Mouse (Mus musculus) hindbrain, embryonic 16.5 days (tissue): ENCODE measurements around the gene Fkbp4. TPM values are rescaled to one million over a fixed set of nuclear protein-coding genes. Genes with fewer than 3 reads are reported as not detected.

ENCODE experiments used
- ATAC-seq: fragments of 200-750 bp; cut with Nextera tagmentation; 2 replicates; pipeline ENCODE4 v1.8.0; 2017; ENCODE audit warnings: moderate TSS enrichment, moderate library complexity
- H3K27ac ChIP-seq: fragments of 300-500 bp; sonication (generic); 2 replicates; pipeline ENCODE4 v1.5.1; 2014; ENCODE audit warnings: low read depth, mild to moderate bottlenecking, control low read depth, low read length, moderate library complexity
- H3K27me3 ChIP-seq: fragments of 300-500 bp; sonication (generic); replicated peaks from 2 replicates; pipeline ENCODE4 v1.6.1; 2014; ENCODE audit warnings: low read length; ENCODE audit not compliant: control insufficient read depth, insufficient read depth
- H3K36me3 ChIP-seq: fragments of 300-500 bp; sonication (generic); 2 replicates; pipeline ENCODE4 v1.6.1; 2014; ENCODE audit warnings: mild to moderate bottlenecking, low read length, moderate library complexity, mixed read lengths; ENCODE audit not compliant: control insufficient read depth, insufficient read depth
- H3K4me1 ChIP-seq: fragments of 300-500 bp; sonication (generic); 2 replicates; pipeline ENCODE4 v1.6.1; 2014; ENCODE audit warnings: low read depth, low read length; ENCODE audit not compliant: control insufficient read depth, insufficient read depth
- H3K4me2 ChIP-seq: fragments of 300-500 bp; sonication (generic); 2 replicates; pipeline ENCODE4 v1.6.1; 2014; ENCODE audit warnings: mild to moderate bottlenecking, low read length, control low read depth, moderate library complexity
- H3K4me3 ChIP-seq: fragments of 300-500 bp; sonication (generic); 2 replicates; pipeline ENCODE4 v1.5.1; 2014; ENCODE audit warnings: mild to moderate bottlenecking, low read length, control low read depth, moderate library complexity
- H3K9ac ChIP-seq: fragments of 300-500 bp; sonication (generic); 2 replicates; pipeline ENCODE4 v1.6.1; 2014; ENCODE audit warnings: low read depth, mild to moderate bottlenecking, control low read depth, low read length, moderate library complexity
- H3K9me3 ChIP-seq: fragments of 300-500 bp; sonication (generic); 2 replicates; pipeline ENCODE4 v1.6.1; 2014; ENCODE audit warnings: mild to moderate bottlenecking, low read length, moderate library complexity; ENCODE audit not compliant: control insufficient read depth
- WGBS: fragments of 180-500 bp; shearing (Covaris S2); extraction: QIAGEN DNeasy Blood & Tissue Kit; methylation state at CpG from one replicate; pipeline ENCODE4 v1.1.7; 2014; 5-methylcytosine and 5-hydroxymethylcytosine counted together
- polyA plus RNA-seq: library from polyadenylated mRNA; unstranded; fragments of >200 nt; fragmentation: Nextera tagmentation; extraction: Ambion mirVana; gene quantifications from 2 replicates; pipeline ENCODE4 v1.2.1, GENCODE M21; 2015

Gene Fkbp4
- polyA plus RNA-seq, 1 experiment from 2014 or later: 341 TPM

DNA sequence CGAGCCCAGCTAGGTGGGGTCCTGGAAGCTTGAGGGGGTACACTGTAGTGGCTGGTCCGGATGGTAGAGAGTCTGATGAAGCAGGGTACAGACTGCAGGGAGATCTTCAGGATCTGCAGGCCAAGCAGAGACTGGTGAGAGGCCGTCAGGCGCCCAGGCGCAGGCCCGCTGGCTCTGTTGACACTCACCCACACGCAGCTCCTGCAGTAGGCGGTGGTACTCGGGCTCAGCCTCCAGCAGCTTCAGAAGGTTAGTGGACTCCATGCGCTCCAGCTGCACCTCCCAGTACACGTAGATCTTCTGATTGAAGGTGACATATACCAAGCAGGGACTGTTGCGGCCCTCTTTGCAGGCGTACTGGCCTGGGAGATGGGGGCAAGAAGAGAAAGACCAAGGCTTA is 28.2 kb downstream of the Fkbp4 start:
- Histone ChIP-seq H3K4me3 (no peak overlapping the region), H3K9me3 (no peaks in the 10 kb centered on the region), H3K27me3 (no peaks in the 10 kb centered on the region), H3K36me3 (peaks cover 34% of the 10 kb centered on the region), H3K9ac (no peak overlapping the region), H3K27ac (no peak overlapping the region), H3K4me1 (no peaks in the 10 kb centered on the region), H3K4me2 (no peak overlapping the region)
- ATAC-seq: no peak
- WGBS: 96% methylated on average over 13 of the region's 13 CpGs

GRCm38 (mm10) chr6:128408544-128409125 is 29.8 kb downstream of the Fkbp4 start:
- Histone ChIP-seq H3K4me1 (no peaks in the 10 kb centered on the region), H3K4me3 (no peak overlapping the region), H3K27me3 (no peaks in the 10 kb centered on the region), H3K4me2 (no peak overlapping the region), H3K36me3 (peaks cover 34% of the 10 kb centered on the region), H3K9me3 (no peaks in the 10 kb centered on the region), H3K27ac (no peak overlapping the region), H3K9ac (no peak overlapping the region)
- ATAC-seq: no peak
- WGBS: 83% methylated on average over 7 of the region's 7 CpGs

DNA sequence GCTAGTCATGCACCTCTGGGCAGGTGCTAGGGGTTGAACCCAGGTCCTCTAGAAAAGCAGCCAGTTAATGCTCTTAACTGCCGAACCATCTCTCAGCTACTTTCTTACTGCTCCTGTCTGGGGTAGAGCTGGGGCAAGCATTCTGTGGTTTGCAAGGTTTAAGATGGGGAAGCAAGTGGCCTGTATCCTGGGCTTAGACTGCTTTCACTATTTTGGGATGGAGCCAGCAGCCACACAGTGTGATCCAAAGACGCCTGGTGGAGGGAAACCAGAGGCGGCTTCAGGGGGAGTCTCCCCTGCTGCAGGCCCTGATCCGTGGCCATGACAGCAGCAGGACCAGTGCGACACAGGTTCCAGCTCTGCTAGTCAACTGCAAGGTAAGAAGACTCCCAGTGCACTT is 33.8 kb downstream of the Fkbp4 start:
- Histone ChIP-seq H3K4me1 (peaks cover 12% of the 10 kb centered on the region), H3K4me2 (no peak overlapping the region), H3K9me3 (no peaks in the 10 kb centered on the region), H3K4me3 (no peak overlapping the region), H3K36me3 (peaks cover 16% of the 10 kb centered on the region), H3K27ac (no peak overlapping the region), H3K9ac (no peak overlapping the region), H3K27me3 (no peaks in the 10 kb centered on the region)
- no peak for ATAC-seq
- WGBS: 53% methylated on average over 5 of the region's 5 CpGs

GRCm38 (mm10) chr6:128399421-128400185 is 38.9 kb downstream of the Fkbp4 start:
- no peaks in the 10 kb centered on the region for H3K9me3 ChIP-seq
- peak overlapping the region; percentile 71 for H3K27ac ChIP-seq
- peak overlapping the region; percentile 40 for H3K4me3 ChIP-seq
- H3K36me3 ChIP-seq: no peaks in the 10 kb centered on the region
- H3K27me3 ChIP-seq: no peaks in the 10 kb centered on the region
- H3K4me1 ChIP-seq: peaks cover 12% of the 10 kb centered on the region
- WGBS: 12% methylated on average over 13 of the region's 21 CpGs
- H3K4me2 ChIP-seq: peak overlapping the region; percentile 68
- H3K9ac ChIP-seq: peak overlapping the region; percentile 61
- ATAC-seq: peak; percentile 88

DNA sequence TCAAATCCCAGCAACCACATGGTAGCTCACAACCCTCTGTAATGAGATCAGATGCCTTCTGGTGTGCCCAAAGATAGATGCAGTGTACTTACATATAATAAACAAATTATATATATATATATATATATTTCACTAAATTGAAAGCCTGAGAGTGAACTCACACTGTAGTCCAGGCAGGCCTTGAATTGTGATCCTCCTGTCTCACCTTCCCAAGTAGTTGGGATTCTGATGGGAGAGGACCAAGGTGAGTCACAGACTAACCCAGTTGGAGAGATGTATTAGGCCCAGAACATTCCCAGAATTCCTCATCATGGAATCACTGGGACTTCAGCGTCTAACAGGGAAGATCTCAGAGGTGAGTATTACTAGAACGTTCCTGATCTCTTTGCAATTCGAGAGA is 39.5 kb downstream of the Fkbp4 start, which contains the start of gene Nrip2:
Nrip2 (plus strand) TSS at position 301 of the 400 bp plus-strand sequence.
- no peaks in the 10 kb centered on the region for H3K27me3 ChIP-seq
- 76% methylated on average over 3 of the region's 3 CpGs for WGBS
- ATAC-seq: no peak; the same call in 1 of the 2 replicates

DNA sequence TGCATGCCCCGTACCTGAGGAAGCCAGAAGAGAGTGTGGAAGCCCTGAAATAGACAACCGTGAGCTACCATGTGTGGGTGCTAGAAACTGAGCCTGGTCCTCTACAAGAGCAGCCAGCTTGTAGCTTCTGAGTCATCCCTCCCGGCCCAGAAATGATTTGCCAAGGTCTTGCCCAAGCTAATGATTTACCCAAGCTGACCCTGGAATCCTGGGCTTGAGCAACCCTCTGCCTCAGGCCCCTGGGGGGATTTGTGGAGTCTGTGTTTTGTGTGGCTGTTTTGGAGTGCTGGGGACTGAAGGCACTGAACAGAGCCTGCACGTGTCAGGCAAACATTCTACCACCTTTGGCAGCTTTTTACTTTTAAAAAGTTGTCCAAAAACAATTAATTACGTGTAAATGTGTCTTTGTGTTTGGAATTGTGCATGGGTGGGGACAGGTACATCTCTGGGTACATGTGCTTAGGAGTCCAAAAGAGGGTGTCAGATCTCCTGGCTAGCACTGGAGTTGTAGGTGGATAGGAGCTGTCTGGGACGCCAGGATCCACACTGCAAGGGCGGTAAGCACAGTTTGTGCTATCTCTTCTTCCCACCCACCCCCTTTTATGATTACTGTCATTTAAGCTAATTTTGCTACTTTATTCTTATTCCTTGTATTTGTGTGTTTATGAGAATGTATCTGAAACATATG is 40.8 kb downstream of the Fkbp4 start:
- H3K9me3 ChIP-seq: no peaks in the 10 kb centered on the region
- no peak overlapping the region for H3K27ac ChIP-seq
- no peak overlapping the region for H3K9ac ChIP-seq
- H3K4me2 ChIP-seq: no peak overlapping the region
- 80% methylated on average over 7 of the region's 7 CpGs for WGBS
- no peaks in the 10 kb centered on the region for H3K36me3 ChIP-seq
- H3K4me1 ChIP-seq: peaks cover 12% of the 10 kb centered on the region
- no peaks in the 10 kb centered on the region for H3K27me3 ChIP-seq
- H3K4me3 ChIP-seq: no peak overlapping the region
- no peak for ATAC-seq

More for the DNA sequence above, 39.5 kb downstream of the Fkbp4 start, which contains the start of gene Nrip2:
- Histone ChIP-seq H3K4me2 (peak within 1 kb of the TSS; percentile 68), H3K27ac (peak within 1 kb of the TSS; percentile 71), H3K9ac (peak within 1 kb of the TSS; percentile 61), H3K9me3 (no peaks in the 10 kb centered on the region), H3K4me1 (peaks cover 12% of the 10 kb centered on the region), H3K36me3 (no peaks in the 10 kb centered on the region), H3K4me3 (peak within 1 kb of the TSS; percentile 40)

DNA sequence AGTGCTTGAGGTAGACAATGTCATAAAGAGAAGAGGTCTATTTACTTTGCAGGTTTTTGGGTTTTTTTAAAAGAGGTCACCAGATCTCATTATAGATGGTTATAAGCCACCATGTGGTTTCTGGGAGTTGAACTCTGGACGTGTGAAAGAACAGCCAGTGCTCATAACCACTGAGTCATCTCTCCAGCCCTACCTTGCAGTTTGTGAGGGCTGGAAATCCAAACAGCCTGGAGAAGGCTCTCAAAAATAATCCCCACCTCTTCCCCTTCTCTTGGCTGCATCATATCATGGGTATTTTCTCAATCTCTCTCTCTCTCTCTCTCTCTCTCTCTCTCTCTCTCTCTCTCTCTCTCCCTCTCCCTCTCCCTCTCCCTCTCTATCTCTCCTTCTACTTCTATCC is 47.8 kb downstream of the Fkbp4 start:
- Histone ChIP-seq H3K27me3 (no peaks in the 10 kb centered on the region), H3K27ac (no peak overlapping the region), H3K4me1 (no peaks in the 10 kb centered on the region), H3K4me3 (no peak overlapping the region), H3K4me2 (no peak overlapping the region), H3K9me3 (no peaks in the 10 kb centered on the region), H3K36me3 (no peaks in the 10 kb centered on the region), H3K9ac (no peak overlapping the region)
- 60% methylated on average over 1 of the region's 1 CpGs for WGBS
- ATAC-seq: no peak

GRCm38 (mm10) chr6:128389185-128389584 is 49.3 kb downstream of the Fkbp4 start:
- H3K9ac ChIP-seq: no peak overlapping the region
- ATAC-seq: no peak
- H3K4me2 ChIP-seq: no peak overlapping the region
- H3K27ac ChIP-seq: no peak overlapping the region
- H3K9me3 ChIP-seq: no peaks in the 10 kb centered on the region
- no peaks in the 10 kb centered on the region for H3K27me3 ChIP-seq
- 83% methylated on average over 1 of the region's 1 CpGs for WGBS
- no peaks in the 10 kb centered on the region for H3K4me1 ChIP-seq
- no peak overlapping the region for H3K4me3 ChIP-seq
- no peaks in the 10 kb centered on the region for H3K36me3 ChIP-seq

DNA sequence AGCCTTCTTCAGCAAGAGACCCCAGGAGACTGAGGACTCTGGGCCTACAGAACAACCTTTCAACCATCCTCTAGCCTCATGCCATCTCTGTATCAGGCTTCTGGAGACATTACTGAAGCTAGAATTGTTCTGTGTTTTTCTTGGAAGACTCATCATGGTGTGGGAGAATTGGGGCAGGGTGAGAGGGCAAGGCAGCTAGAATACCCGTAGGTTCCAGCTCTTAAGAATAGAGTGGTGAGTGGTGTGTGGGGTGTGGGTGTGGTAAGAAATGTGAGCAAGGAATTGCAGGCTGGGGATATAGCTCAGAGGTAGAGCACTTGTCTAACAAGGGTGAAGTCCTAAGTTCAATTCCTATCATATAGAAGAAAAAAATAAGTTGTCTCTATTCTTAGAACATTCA is 53.5 kb downstream of the Fkbp4 start:
- H3K4me2 ChIP-seq: no peak overlapping the region
- ATAC-seq: no peak
- H3K27ac ChIP-seq: no peak overlapping the region
- no peak overlapping the region for H3K4me3 ChIP-seq
- H3K4me1 ChIP-seq: no peaks in the 10 kb centered on the region
- H3K27me3 ChIP-seq: no peaks in the 10 kb centered on the region
- no peaks in the 10 kb centered on the region for H3K9me3 ChIP-seq
- 74% methylated on average over 1 of the region's 1 CpGs for WGBS
- no peaks in the 10 kb centered on the region for H3K36me3 ChIP-seq
- H3K9ac ChIP-seq: no peak overlapping the region
